Mouse (Mus musculus) stomach, embryonic 14.5 days (tissue): ENCODE data around the gene Nxf1. TPM values are rescaled to one million over a fixed set of nuclear protein-coding genes. Genes with fewer than 3 reads are reported as not detected.

Experiments used
- ATAC-seq: fragments of 200-750 bp; cut with Nextera tagmentation; 2 replicates; pipeline ENCODE4 v1.8.0; 2017; ENCODE audit warnings: low read depth, moderate TSS enrichment; ENCODE audit not compliant: insufficient number of reproducible peaks, insufficient read depth, low FRiP score
- H3K27ac ChIP-seq: fragments of 300-500 bp; sonication (generic); 2 replicates; pipeline ENCODE4 v1.5.1; 2014; ENCODE audit warnings: mild to moderate bottlenecking, low read length, moderate library complexity, mixed read lengths
- H3K27me3 ChIP-seq: fragments of 300-500 bp; sonication (generic); 2 replicates; pipeline ENCODE4 v1.6.1; 2014; ENCODE audit warnings: low read length, control low read depth, mixed read lengths; ENCODE audit not compliant: control insufficient read depth, insufficient read depth
- H3K36me3 ChIP-seq: fragments of 300-500 bp; sonication (generic); 2 replicates; pipeline ENCODE4 v1.6.1; 2014; ENCODE audit warnings: mild to moderate bottlenecking, control low read depth, low read length, moderate library complexity, mixed read lengths; ENCODE audit not compliant: control insufficient read depth, insufficient read depth
- H3K4me1 ChIP-seq: fragments of 300-500 bp; sonication (generic); 2 replicates; pipeline ENCODE4 v1.6.1; 2014; ENCODE audit warnings: low read length, control low read depth, mixed read lengths; ENCODE audit not compliant: control insufficient read depth, insufficient read depth
- H3K4me2 ChIP-seq: fragments of 300-500 bp; sonication (generic); replicated peaks from 2 replicates; pipeline ENCODE4 v1.6.1; 2014; ENCODE audit warnings: low read depth, low read length, control low read depth
- H3K4me3 ChIP-seq: fragments of 300-500 bp; sonication (generic); 2 replicates; pipeline ENCODE4 v1.5.1; 2014; ENCODE audit warnings: low read depth, low read length, control low read depth
- H3K9ac ChIP-seq: fragments of 300-500 bp; sonication (generic); replicated peaks from 2 replicates; pipeline ENCODE4 v1.6.1; 2014; ENCODE audit warnings: low read depth, mild to moderate bottlenecking, control low read depth, low read length, moderate library complexity, mixed read lengths
- H3K9me3 ChIP-seq: fragments of 300-500 bp; sonication (generic); 2 replicates; pipeline ENCODE4 v1.6.1; 2016; ENCODE audit warnings: low read depth, low read length, control low read depth; ENCODE audit not compliant: control insufficient read depth
- WGBS: fragments of 180-500 bp; shearing (Covaris S2); extraction: QIAGEN DNeasy Blood & Tissue Kit; methylation state at CpG from one replicate; pipeline ENCODE4 v1.1.7; 2014; 5-methylcytosine and 5-hydroxymethylcytosine counted together
- microRNA-seq: library from miRNA; unstranded; fragments of <30 nt; microRNA quantifications from one replicate; pipeline ENCODE4, GENCODE M21; 2016
- polyA plus RNA-seq: library from polyadenylated mRNA; unstranded; fragments of >200 nt; fragmentation: Nextera tagmentation; extraction: Ambion mirVana; gene quantifications from 2 replicates; pipeline ENCODE4 v1.2.1, GENCODE M21; 2014

The Nxf1 gene
- polyA plus RNA-seq, 1 experiment from 2014 or later: 168 TPM

- 93% methylated on average over 5 of the region's 5 CpGs for WGBS
- peaks cover 1% of the 10 kb centered on the region; the same call in 1 of the 2 replicates for H3K4me1 ChIP-seq
- H3K27ac ChIP-seq: no peak overlapping the region
- no peaks in the 10 kb centered on the region for H3K27me3 ChIP-seq
- no peak overlapping the region for H3K4me3 ChIP-seq
- ATAC-seq: no peak
- H3K36me3 ChIP-seq: peaks cover 46% of the 10 kb centered on the region
- H3K9ac ChIP-seq: no peak overlapping the region
- H3K9me3 ChIP-seq: no peaks in the 10 kb centered on the region
- H3K4me2 ChIP-seq: no peak overlapping the region
Observed at GRCm38 (mm10) chr19:8806810-8807209, 49.9 kb downstream of the Nxf1 start.

GRCm38 (mm10) chr19:8815812-8816211 lies 58.9 kb downstream of the Nxf1 start:
- Histone ChIP-seq H3K27ac (no peak overlapping the region), H3K4me2 (no peak overlapping the region), H3K9ac (no peak overlapping the region), H3K27me3 (no peaks in the 10 kb centered on the region), H3K9me3 (no peaks in the 10 kb centered on the region), H3K4me1 (peaks cover 14% of the 10 kb centered on the region; the same call in 1 of the 2 replicates), H3K36me3 (peaks cover 30% of the 10 kb centered on the region), H3K4me3 (no peak overlapping the region)
- 72% methylated on average over 11 of the region's 11 CpGs for WGBS
- no peak for ATAC-seq

- H3K36me3 ChIP-seq: peaks cover 24% of the 10 kb centered on the region
- no peak overlapping the region for H3K4me3 ChIP-seq
- peak overlapping the region; percentile 85 for H3K4me2 ChIP-seq
- H3K4me1 ChIP-seq: peaks cover 16% of the 10 kb centered on the region; the same call in 1 of the 2 replicates
- H3K27me3 ChIP-seq: no peaks in the 10 kb centered on the region
- no peaks in the 10 kb centered on the region for H3K9me3 ChIP-seq
- ATAC-seq: no peak
- 73% methylated on average over 3 of the region's 3 CpGs for WGBS
- H3K9ac ChIP-seq: 0 out of 2 replicates have a peak overlapping the region, but pooled peaks have one; percentile 10
- H3K27ac ChIP-seq: no peak overlapping the region
Observed at GRCm38 (mm10) chr19:8817001-8817400, 60.1 kb downstream of the Nxf1 start.

- Histone ChIP-seq H3K4me3 (peak overlapping the region; percentile 97), H3K9me3 (no peaks in the 10 kb centered on the region), H3K27ac (peak overlapping the region; percentile 99), H3K4me2 (peak overlapping the region; percentile 85), H3K36me3 (peaks cover 28% of the 10 kb centered on the region), H3K9ac (peak overlapping the region; percentile 64), H3K27me3 (no peaks in the 10 kb centered on the region), H3K4me1 (peaks cover 20% of the 10 kb centered on the region; the same call in 1 of the 2 replicates)
- no peak for ATAC-seq
- 20% methylated on average over 14 of the region's 14 CpGs for WGBS
Observed at GRCm38 (mm10) chr19:8818301-8818798, 61.5 kb downstream of the Nxf1 start.

DNA sequence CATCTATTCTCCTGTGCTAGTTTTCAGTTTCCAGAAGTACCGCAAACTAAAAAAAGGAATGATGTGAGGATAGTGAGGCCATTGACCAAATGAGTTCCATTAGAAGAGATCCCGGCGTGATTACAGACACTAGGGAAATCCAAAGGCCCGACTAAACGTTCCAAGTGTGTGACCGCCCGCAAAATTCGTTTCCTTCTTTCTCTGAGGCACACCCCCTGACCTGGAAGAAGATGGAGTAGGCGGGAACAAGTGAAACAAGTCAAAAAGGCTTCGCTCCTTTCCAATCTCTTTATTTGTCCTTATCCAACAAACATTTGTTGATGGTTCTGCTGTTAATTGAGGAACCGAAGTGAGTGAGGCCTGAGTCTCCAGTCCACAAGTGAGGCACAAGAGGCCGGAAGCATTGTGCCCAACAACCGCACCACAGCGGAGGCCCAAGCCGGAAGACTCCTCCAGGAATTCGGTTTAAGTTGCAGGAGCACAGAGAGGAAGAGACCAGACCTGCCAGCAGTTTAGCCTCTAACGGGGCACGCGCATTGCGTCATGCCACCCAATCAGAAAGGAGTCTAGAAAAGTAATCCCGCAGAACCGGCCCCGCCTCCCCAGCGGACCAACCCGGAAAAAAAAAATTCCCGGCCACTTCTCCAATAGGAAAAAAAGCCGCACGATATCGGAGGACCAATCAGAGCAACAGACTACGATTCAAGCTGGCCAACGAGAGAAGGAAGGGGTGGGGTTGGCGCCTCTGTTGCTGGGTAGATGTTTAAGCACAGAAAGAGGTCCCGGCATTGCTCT lies 62.1 kb downstream of the Nxf1 start, which contains the start of gene Ttc9c:
Gene Ttc9c (minus strand): TSS at position 533 of the 795 bp plus-strand sequence.
- no peaks in the 10 kb centered on the region for H3K9me3 ChIP-seq
- peak within 1 kb of the TSS; percentile 92 for H3K4me2 ChIP-seq
- peaks cover 29% of the 10 kb centered on the region for H3K36me3 ChIP-seq
- under 1% methylated on average over 33 of the region's 33 CpGs for WGBS
- peak within 1 kb of the TSS; percentile 99 for H3K27ac ChIP-seq
- H3K27me3 ChIP-seq: no peaks in the 10 kb centered on the region
- peak; percentile 88 for ATAC-seq
- H3K9ac ChIP-seq: peak within 1 kb of the TSS; percentile 97
- H3K4me1 ChIP-seq: peaks cover 20% of the 10 kb centered on the region; the same call in 1 of the 2 replicates
- peak within 1 kb of the TSS; percentile 97 for H3K4me3 ChIP-seq

- Histone ChIP-seq H3K4me2 (peak within 1 kb of the TSS; percentile 92), H3K9ac (peak within 1 kb of the TSS; percentile 97), H3K4me3 (peak within 1 kb of the TSS; percentile 97), H3K27ac (peak within 1 kb of the TSS; percentile 99), H3K9me3 (no peaks in the 10 kb centered on the region), H3K4me1 (peaks cover 20% of the 10 kb centered on the region; the same call in 1 of the 2 replicates), H3K36me3 (peaks cover 32% of the 10 kb centered on the region), H3K27me3 (no peaks in the 10 kb centered on the region)
- under 1% methylated on average over 83 of the region's 83 CpGs for WGBS
- ATAC-seq: peak; percentile 95
Observed at GRCm38 (mm10) chr19:8819596-8820423, 62.9 kb downstream of the Nxf1 start, which contains the start of gene Hnrnpul2. TSS of gene Hnrnpul2 (plus strand) at chr19:8820010.

Small RNA genes within 50 kb of the gene (microRNA-seq; reads per million reads assigned to microRNA genes)
- not detected for gene Mir6992

Other genes starting within 250 kb of the Nxf1 start
- not detected in 2 replicates for gene Slc22a8, start 165.8 kb upstream of the Nxf1 start, polyA plus RNA-seq
- gene Slc22a6, start 139.0 kb upstream of the Nxf1 start, polyA plus RNA-seq: not detected in 2 replicates
- 0.35 and 0.38 TPM in 2 replicates for gene Chrm1, start 93.3 kb upstream of the Nxf1 start, polyA plus RNA-seq
- 80.8 and 91.1 TPM in 2 replicates for gene Slc3a2, start 33.7 kb upstream of the Nxf1 start, polyA plus RNA-seq
- 79.4 and 85.6 TPM in 2 replicates for gene Wdr74, start 21.2 kb upstream of the Nxf1 start, polyA plus RNA-seq
- 1.0 and 1.9 TPM in 2 replicates for gene 1700092M07Rik, start 16.4 kb upstream of the Nxf1 start, polyA plus RNA-seq
- gene Stx5a, start 15.7 kb upstream of the Nxf1 start, polyA plus RNA-seq: 141 and 143 TPM in 2 replicates
- gene Tmem223, start 13.9 kb downstream of the Nxf1 start, polyA plus RNA-seq: 178 and 194 TPM in 2 replicates
- 85.4 and 94.0 TPM in 2 replicates for gene Tmem179b, start 17.4 kb downstream of the Nxf1 start, polyA plus RNA-seq
- 17.1 and 17.5 TPM in 2 replicates for gene Taf6l, start 29.3 kb downstream of the Nxf1 start, polyA plus RNA-seq
- 140 and 151 TPM in 2 replicates for gene Polr2g, start 41.5 kb downstream of the Nxf1 start, polyA plus RNA-seq
- gene Zbtb3, start 45.5 kb downstream of the Nxf1 start, polyA plus RNA-seq: 4.7 and 5.2 TPM in 2 replicates
- 47.5 and 51.7 TPM in 2 replicates for gene Ttc9c, start 62.3 kb downstream of the Nxf1 start, polyA plus RNA-seq
- gene Hnrnpul2, start 62.9 kb downstream of the Nxf1 start, polyA plus RNA-seq: 10.0 and 10.1 TPM in 2 replicates
- gene AC129217.1, start 72.7 kb downstream of the Nxf1 start, polyA plus RNA-seq: not detected in 2 replicates
- 42.5 and 43.0 TPM in 2 replicates for gene Bscl2, start 80.4 kb downstream of the Nxf1 start, polyA plus RNA-seq
- 13.9 and 17.8 TPM in 2 replicates for gene Gng3, start 82.1 kb downstream of the Nxf1 start, polyA plus RNA-seq
- 1.2 and 1.6 TPM in 2 replicates for gene Lrrn4cl, start 93.7 kb downstream of the Nxf1 start, polyA plus RNA-seq
- gene Ubxn1, start 114.4 kb downstream of the Nxf1 start, polyA plus RNA-seq: 154 and 162 TPM in 2 replicates
- gene Uqcc3, start 123.8 kb downstream of the Nxf1 start, polyA plus RNA-seq: 63.9 and 67.6 TPM in 2 replicates
- gene Lbhd1, start 126.7 kb downstream of the Nxf1 start, polyA plus RNA-seq: 58.5 and 82.3 TPM in 2 replicates
- not detected in 2 replicates for gene Gm49403, start 126.9 kb downstream of the Nxf1 start, polyA plus RNA-seq
- gene 1810009A15Rik, start 131.8 kb downstream of the Nxf1 start, polyA plus RNA-seq: 71.0 and 82.4 TPM in 2 replicates
- gene Gm49416, start 131.9 kb downstream of the Nxf1 start, polyA plus RNA-seq: not detected in 2 replicates
- gene Ints5, start 135.9 kb downstream of the Nxf1 start, polyA plus RNA-seq: 29.3 and 33.5 TPM in 2 replicates
- gene Ganab, start 141.0 kb downstream of the Nxf1 start, polyA plus RNA-seq: 82.0 and 90.3 TPM in 2 replicates
- 35.7 and 37.5 TPM in 2 replicates for gene B3gat3, start 163.3 kb downstream of the Nxf1 start, polyA plus RNA-seq
- gene Rom1, start 172.3 kb downstream of the Nxf1 start, polyA plus RNA-seq: 1.0 and 2.0 TPM in 2 replicates
- gene Eml3, start 172.5 kb downstream of the Nxf1 start, polyA plus RNA-seq: 16.8 and 18.2 TPM in 2 replicates
- gene Mta2, start 184.8 kb downstream of the Nxf1 start, polyA plus RNA-seq: 41.5 and 45.3 TPM in 2 replicates
- gene Tut1, start 196.8 kb downstream of the Nxf1 start, polyA plus RNA-seq: 27.2 and 27.6 TPM in 2 replicates
- gene Eef1g, start 210.0 kb downstream of the Nxf1 start, polyA plus RNA-seq: 469 and 470 TPM in 2 replicates
- gene Ahnak, start 232.2 kb downstream of the Nxf1 start, polyA plus RNA-seq: 33.4 and 40.6 TPM in 2 replicates